Mouse (Mus musculus) gastrocnemius, postnatal 25 days (tissue): ENCODE data around the gene Grin3a. TPM values are rescaled to one million over a fixed set of nuclear protein-coding genes. Genes with fewer than 3 reads are reported as not detected.
"Not testable (repeated sequence)": the region's sequence is repeated elsewhere in the genome, so short reads cannot be mapped to it uniquely, and the experiment has no call there.

Experiments
- DNase-seq: peaks from one replicate; pipeline ENCODE4 v3.0.0; 2022
- total RNA-seq, 2 experiments: library from RNA; stranded (reverse); gene quantifications; 1 replicate in 1 of 2; 2 replicates in 1 of 2; pipeline ENCODE4 v1.2.3; 2021

Gene Grin3a
- total RNA-seq, 2 experiments from 2014 or later = 0.13 to 0.18 TPM

DNA sequence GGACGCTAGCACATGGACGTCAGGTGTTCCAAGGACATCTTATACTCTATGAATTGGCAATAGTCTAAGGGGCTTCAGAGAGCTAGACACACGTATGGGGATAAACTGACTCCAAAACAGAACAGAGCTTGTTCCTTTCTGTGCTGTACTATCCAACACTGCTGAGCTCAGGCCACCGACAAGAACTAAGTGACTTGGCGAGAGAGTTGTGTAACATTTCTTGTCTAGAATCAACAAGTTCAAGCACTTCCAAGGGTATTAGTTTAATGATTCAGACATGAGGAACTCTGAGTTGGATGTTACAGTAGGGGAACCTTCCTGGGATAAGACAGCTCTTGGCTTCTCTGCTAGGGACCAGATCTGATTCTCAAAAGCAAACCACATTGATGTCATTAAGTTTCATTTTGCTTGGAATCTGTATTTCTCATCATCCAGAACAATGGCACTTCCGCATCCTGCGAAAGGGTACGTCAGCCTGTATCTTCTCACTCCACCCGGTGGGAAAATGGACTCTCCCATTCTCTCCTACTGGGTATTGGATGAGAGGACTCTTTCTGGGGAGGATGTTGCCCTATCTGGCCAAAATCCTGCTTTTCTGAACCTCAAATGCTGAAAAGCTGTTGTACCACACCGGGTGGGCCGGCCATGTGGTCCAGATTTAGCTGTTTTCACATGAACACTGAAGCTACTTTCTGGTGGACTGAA is 165.2 kb downstream of the Grin3a start:
- DNase-seq = no peak

DNA sequence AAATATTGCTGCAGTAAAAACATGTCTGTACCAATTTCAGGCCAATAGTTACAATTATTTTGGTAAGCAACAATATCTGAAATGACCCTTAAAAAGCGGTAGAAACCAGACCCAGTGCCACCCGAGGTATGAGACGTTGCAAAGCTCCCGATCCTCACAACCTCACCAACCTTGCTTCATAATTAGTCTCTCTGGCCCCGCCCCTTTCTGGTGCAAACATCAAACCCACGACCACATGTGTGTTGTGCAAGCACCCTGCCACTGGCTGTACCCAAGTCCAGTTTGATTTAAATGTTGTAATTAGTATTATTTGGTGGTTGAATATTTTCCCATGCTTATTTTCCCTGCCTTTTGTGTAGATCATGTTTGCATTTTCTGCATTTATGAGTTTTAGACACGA is 168.8 kb downstream of the Grin3a start:
- DNase-seq = no peak

DNA sequence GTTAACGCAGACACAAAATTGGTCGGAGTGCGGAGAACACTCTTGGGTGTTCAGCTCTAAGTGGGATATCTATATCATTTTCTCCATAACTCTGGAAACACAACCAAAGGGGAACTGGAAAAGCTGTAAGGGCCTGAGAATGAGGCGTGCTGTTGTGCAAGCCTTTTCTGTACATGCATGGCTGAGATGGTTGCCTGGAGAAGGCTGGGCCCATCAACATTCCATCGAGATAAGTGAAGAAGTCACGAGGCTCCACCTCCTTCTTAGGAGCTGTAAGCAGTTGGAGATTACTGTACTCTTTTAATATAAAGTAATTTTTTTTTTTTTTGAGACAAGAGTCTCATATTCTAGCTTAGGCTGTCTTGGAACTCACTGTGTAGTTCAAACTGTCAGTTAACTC is 169.5 kb downstream of the Grin3a start:
- no peak for DNase-seq

DNA sequence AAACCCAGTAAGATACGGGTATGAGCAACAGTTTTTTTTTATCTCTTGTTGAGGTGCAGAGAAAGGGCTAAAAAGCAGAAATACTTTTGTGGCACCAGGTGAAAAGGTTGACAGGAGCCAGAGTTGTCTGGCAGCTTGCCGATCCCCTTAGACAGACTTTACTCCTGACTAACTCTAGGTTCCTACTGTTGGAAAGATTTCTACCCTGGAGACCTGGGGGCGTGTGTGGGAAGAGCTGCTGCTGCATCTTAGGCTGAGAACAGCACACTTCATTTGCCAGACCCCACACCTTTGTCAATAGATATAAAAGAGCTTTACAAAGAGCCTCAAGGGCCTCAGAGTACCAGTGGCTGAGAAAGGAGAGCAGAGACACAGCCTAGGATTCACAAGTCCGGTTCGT is 180.7 kb downstream of the Grin3a start:
- no peak for DNase-seq

- no peak for DNase-seq
These were observed 183.3 kb downstream of the Grin3a start for GRCm38 (mm10) chr4:49662231-49662630.

DNA sequence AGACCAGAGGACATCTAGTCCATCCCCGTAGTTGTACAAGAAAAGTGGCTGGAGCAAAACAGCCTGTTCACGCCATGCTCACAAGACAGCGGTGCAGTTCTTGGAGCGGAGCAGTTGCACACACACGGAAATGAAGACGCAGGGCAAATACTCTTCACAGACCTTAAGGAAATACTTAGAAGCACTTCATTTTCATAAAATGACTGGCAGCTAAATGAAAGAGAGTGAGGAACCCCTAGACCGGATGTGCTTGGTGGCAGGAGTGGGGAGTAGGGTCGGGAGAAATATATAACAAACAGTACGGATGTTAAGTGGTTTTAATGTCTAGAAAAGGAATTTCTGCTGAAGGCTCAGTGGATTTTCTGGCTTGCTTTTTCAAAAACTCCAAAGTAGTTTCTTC is 183.9 kb downstream of the Grin3a start:
- no peak for DNase-seq

DNA sequence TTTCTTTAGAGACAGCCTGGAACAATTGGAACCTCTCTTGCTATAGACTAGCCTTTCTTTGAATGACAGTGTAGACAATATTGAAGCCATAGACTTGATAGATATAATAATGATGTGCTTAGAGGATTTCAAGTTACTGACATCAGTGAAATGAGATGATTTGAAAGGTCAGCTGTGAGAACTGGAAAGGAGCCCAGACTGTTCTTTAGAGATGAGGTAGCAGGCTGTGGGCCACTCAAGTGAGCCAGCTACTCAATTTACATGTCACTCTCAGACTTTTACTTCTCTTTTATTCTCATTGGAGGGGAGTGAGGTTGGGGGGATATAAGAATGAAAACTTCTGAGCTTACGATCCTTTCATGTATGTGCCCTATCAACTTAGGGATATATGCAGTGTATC is 186.1 kb downstream of the Grin3a start:
- DNase-seq = no peak

- no peak for DNase-seq
These were observed 205.6 kb downstream of the Grin3a start for GRCm38 (mm10) chr4:49639913-49640312.

GRCm38 (mm10) chr4:49637821-49638220 is 207.7 kb downstream of the Grin3a start:
- no peak for DNase-seq

DNA sequence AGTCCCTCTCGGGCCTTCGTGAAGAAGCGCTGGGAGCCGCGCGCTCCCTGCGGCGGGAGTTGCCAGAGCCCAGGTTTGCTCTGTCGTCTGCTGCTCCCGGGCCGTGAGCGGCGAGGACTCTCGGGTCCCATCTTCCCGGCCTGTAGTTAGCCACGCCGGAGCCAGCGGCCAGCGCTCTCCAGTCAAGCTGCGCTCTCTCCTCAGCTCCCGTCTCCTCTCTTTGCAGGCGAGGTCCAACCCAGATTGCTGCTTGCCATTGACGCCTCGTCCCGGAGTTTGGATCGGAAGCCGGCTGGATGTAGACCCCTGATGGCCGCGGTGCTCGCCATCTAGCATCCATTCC is 213.4 kb downstream of the Grin3a start:
- no peak for DNase-seq

GRCm38 (mm10) chr4:49631319-49632138 is 214.0 kb downstream of the Grin3a start, which contains the start of gene Rnf20:
Gene Rnf20 (plus strand): TSS chr4:49632006.
- DNase-seq = peak; percentile 95

GRCm38 (mm10) chr4:49628941-49629340 is 216.6 kb downstream of the Grin3a start:
- no peak for DNase-seq

GRCm38 (mm10) chr4:49626973-49627372 is 218.6 kb downstream of the Grin3a start:
- DNase-seq = peak; percentile 38

DNA sequence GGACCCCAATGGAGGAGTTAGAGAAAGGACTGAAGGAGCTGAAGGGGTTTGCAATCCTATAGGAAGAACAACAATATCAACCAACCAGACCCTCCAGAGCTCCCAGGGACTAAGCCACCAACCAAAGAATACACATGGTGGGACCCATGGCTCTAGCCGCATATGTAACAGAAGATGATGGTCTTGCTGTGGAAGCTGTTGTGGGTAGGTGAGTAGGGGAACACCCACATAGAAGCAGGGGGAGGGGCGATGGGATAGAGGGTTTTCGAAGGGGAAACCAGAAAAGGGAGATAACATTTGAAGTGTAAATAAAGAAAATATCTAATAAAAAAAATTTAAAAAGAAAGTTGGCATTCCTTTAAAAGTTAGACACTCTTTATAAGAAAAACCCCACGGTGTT is 220.6 kb downstream of the Grin3a start:
- not testable (repeated sequence) for DNase-seq

GRCm38 (mm10) chr4:49623916-49624315 is 221.6 kb downstream of the Grin3a start:
- DNase-seq = no peak

- no peak for DNase-seq
These were observed 223.3 kb downstream of the Grin3a start for GRCm38 (mm10) chr4:49622272-49622671.

DNA sequence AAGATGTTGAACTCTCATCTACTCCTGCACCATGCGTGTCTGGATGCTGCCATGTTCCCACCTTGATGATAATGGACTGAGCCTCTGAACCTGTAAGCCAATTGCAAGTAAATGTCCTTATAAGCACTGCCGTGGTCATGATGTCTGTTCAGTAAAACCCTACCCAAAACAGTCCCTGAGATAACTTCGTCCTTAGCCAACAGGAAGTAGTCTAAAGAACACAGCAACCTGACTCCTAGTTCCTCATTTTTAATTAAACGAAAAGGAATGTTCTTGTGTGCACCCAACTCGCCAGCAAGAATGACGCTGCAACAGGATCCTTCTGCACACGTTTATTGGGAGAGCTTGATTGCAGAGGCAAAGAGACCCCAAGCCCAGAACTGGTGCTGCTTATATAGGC is 225.7 kb downstream of the Grin3a start:
- DNase-seq = not testable (repeated sequence)

- no peak for DNase-seq
These were observed 228.6 kb downstream of the Grin3a start for GRCm38 (mm10) chr4:49616924-49617323.

Other genes starting within 250 kb of the Grin3a start
- 10 to 100 TPM; 26.7 to 29.2 TPM for gene Tmem246, start 247.9 kb downstream of the Grin3a start, total RNA-seq
- gene Rnf20, start 213.7 kb downstream of the Grin3a start, total RNA-seq = 10 to 100 TPM; 26.3 to 26.7 TPM
- gene Ppp3r2, start 163.7 kb downstream of the Grin3a start, total RNA-seq = not detected